Mouse (Mus musculus) erythroblast, embryonic 14.5 days (primary cell): ENCODE measurements around the gene Lypd5.

Source experiments
- GATA1 ChIP-seq: IDR thresholded peaks from 2 replicates; pipeline ENCODE4 v1.6.1; 2012; ENCODE audit warnings: low read length, inconsistent platforms, mixed read lengths
- TAL1 ChIP-seq: IDR thresholded peaks from 3 replicates; pipeline ENCODE4 v1.6.1; 2012; ENCODE audit warnings: low read length, inconsistent platforms, mixed read lengths

- TF ChIP-seq GATA1, result no peak
- no peak for TF ChIP-seq TAL1
Measured at GRCm38 (mm10) chr7:24363228-24363627, 14.2 kb downstream of the Lypd5 start.
